Mouse (Mus musculus) forebrain, postnatal 0 days (tissue): ENCODE measurements around the gene Trim24. TPM values are rescaled to one million over a fixed set of nuclear protein-coding genes. Genes with fewer than 3 reads are reported as not detected.
"Not testable (repeated sequence)": the region's sequence is repeated elsewhere in the genome, so short reads cannot be mapped to it uniquely, and the experiment has no call there.

Experiments used
- ATAC-seq: fragments of 200-750 bp; cut with Nextera tagmentation; 2 replicates; pipeline ENCODE4 v1.8.0; 2017; ENCODE audit warnings: mild to moderate bottlenecking, moderate library complexity
- DNase-seq: peaks from one replicate; pipeline ENCODE4 v3.0.0-alpha.2; 2015
- H3K27ac ChIP-seq: fragments of 300-500 bp; sonication (generic); 2 replicates; pipeline ENCODE4 v1.5.1; 2014; ENCODE audit warnings: low read depth, mild to moderate bottlenecking, antibody characterized with exemption, low read length, moderate library complexity, mixed read lengths
- H3K27me3 ChIP-seq: fragments of 300-500 bp; sonication (generic); 2 replicates; pipeline ENCODE4 v1.6.1; 2014; ENCODE audit warnings: mild to moderate bottlenecking, low read length, mixed read lengths; ENCODE audit not compliant: insufficient read depth
- H3K36me3 ChIP-seq: fragments of 300-500 bp; sonication (generic); 2 replicates; pipeline ENCODE4 v1.6.1; 2014; ENCODE audit warnings: mild to moderate bottlenecking, moderate library complexity; ENCODE audit not compliant: insufficient read depth
- H3K4me1 ChIP-seq: fragments of 300-500 bp; sonication (generic); 2 replicates; pipeline ENCODE4 v1.6.1; 2014; ENCODE audit warnings: antibody characterized with exemption; ENCODE audit not compliant: insufficient read depth
- H3K4me2 ChIP-seq: fragments of 300-500 bp; sonication (generic); 2 replicates; pipeline ENCODE4 v1.6.1; 2014; ENCODE audit warnings: low read depth, mild to moderate bottlenecking, moderate library complexity
- H3K4me3 ChIP-seq: fragments of 300-500 bp; sonication (generic); 2 replicates; pipeline ENCODE4 v1.5.1; 2014; ENCODE audit warnings: low read depth, low read length, mixed read lengths
- H3K9ac ChIP-seq: fragments of 300-500 bp; sonication (generic); 2 replicates; pipeline ENCODE4 v1.6.1; 2014; ENCODE audit warnings: mild to moderate bottlenecking
- H3K9me3 ChIP-seq: fragments of 300-500 bp; sonication (generic); 2 replicates; pipeline ENCODE4 v1.6.1; 2016; ENCODE audit warnings: low read length
- CTCF ChIP-seq: sonication (generic); IDR thresholded peaks from 2 replicates; pipeline ENCODE4 v1.5.1; 2016; ENCODE audit warnings: antibody characterized with exemption, control low read depth, low read depth
- WGBS: fragments of 180-500 bp; shearing (Covaris S2); extraction: QIAGEN DNeasy Blood & Tissue Kit; methylation state at CpG from one replicate; pipeline ENCODE4 v1.1.7; 2014; 5-methylcytosine and 5-hydroxymethylcytosine counted together
- polyA plus RNA-seq: library from polyadenylated mRNA; unstranded; fragments of >200 nt; fragmentation: Nextera tagmentation; extraction: Ambion mirVana; gene quantifications from 2 replicates; pipeline ENCODE4 v1.2.1, GENCODE M21; 2015
- total RNA-seq: library from RNA; depleted of rRNA; stranded (reverse); fragments of >200 nt; gene quantifications from 2 replicates; pipeline ENCODE4 v1.2.3, GENCODE M21; 2014

Gene Trim24
- total and polyA plus RNA-seq, 2 experiments from 2014 or later: 13.0 to 70.5 TPM

GRCm38 (mm10) chr6:37853289-37853688, 17.3 kb upstream of the Trim24 start:
- H3K27ac ChIP-seq: no peak overlapping the region
- no peaks in the 10 kb centered on the region for H3K4me1 ChIP-seq
- no peaks in the 10 kb centered on the region for H3K27me3 ChIP-seq
- ATAC-seq (no peak), DNase-seq (no peak)
- TF ChIP-seq CTCF: no peak
- no peak overlapping the region for H3K4me2 ChIP-seq
- H3K9me3 ChIP-seq: no peaks in the 10 kb centered on the region
- no peak overlapping the region for H3K9ac ChIP-seq
- H3K36me3 ChIP-seq: no peaks in the 10 kb centered on the region
- WGBS: 92% methylated on average over 2 of the region's 2 CpGs
- H3K4me3 ChIP-seq: no peak overlapping the region

DNA sequence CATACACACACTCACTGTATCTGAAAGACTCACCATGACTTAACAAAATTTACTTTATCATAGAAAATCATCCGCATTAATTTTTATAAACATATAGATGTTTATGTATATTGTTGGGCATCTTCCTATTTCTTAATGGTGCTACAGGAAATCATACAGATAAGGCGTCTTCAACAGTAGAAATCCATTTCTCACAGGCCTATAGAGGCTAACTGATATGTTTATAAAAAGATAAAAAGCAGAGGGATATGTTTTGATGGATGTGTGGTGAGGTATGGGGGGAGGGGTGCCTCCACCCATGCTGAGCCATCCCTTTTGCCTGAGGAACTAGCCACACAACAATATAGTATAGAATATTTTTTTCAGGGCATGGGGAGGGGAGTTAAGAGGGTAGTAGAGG, 15.2 kb upstream of the Trim24 start:
- Histone ChIP-seq H3K27ac (no peak overlapping the region), H3K4me1 (no peaks in the 10 kb centered on the region), H3K4me3 (no peak overlapping the region), H3K9ac (no peak overlapping the region), H3K36me3 (no peaks in the 10 kb centered on the region), H3K27me3 (no peaks in the 10 kb centered on the region), H3K4me2 (no peak overlapping the region), H3K9me3 (no peaks in the 10 kb centered on the region)
- DNase-seq: no peak
- 96% methylated on average over 2 of the region's 2 CpGs for WGBS
- no peak for TF ChIP-seq CTCF
- no peak for ATAC-seq

GRCm38 (mm10) chr6:37856300-37856699, 14.3 kb upstream of the Trim24 start:
- not testable (repeated sequence) for H3K36me3 ChIP-seq, H3K4me2 ChIP-seq, H3K4me3 ChIP-seq, ATAC-seq, H3K27ac ChIP-seq, H3K27me3 ChIP-seq, H3K9me3 ChIP-seq, H3K4me1 ChIP-seq, H3K9ac ChIP-seq, DNase-seq
- 90% methylated on average over 9 of the region's 9 CpGs for WGBS

- Histone ChIP-seq H3K36me3 (no peaks in the 10 kb centered on the region), H3K9me3 (no peaks in the 10 kb centered on the region), H3K27me3 (no peaks in the 10 kb centered on the region), H3K4me2 (no peak overlapping the region), H3K4me1 (no peaks in the 10 kb centered on the region), H3K27ac (no peak overlapping the region), H3K4me3 (no peak overlapping the region), H3K9ac (no peak overlapping the region)
- TF ChIP-seq CTCF: no peak
- DNase-seq (no peak), ATAC-seq (no peak)
- 69% methylated on average over 4 of the region's 4 CpGs for WGBS
Measured at GRCm38 (mm10) chr6:37857196-37857874, 13.3 kb upstream of the Trim24 start.

DNA sequence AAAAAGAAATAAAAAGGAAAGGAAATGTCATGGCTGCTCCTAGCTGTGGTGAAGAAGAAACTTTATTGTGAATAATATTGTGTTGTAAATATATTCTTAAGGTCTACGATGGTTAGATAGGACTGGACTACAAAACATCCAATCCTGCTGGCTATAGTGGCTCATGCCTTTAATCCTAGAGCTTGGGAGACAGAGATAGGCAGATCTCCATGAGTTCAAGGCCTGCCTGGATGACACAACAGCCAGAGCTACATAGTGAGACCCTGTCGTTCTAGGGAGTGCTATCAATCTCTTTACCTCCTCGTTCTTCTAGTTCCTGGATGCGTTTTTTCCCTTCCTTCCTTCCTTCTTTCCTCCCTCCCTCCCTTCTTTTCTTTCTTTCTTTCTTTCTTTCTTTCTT, 12.5 kb upstream of the Trim24 start:
- WGBS: 87% methylated on average over 4 of the region's 4 CpGs
- Histone ChIP-seq H3K27me3 (no peaks in the 10 kb centered on the region), H3K36me3 (no peaks in the 10 kb centered on the region), H3K4me3 (no peak overlapping the region), H3K9me3 (no peaks in the 10 kb centered on the region), H3K4me2 (no peak overlapping the region), H3K27ac (no peak overlapping the region), H3K9ac (no peak overlapping the region), H3K4me1 (no peaks in the 10 kb centered on the region)
- TF ChIP-seq CTCF: no peak
- no peak for DNase-seq
- ATAC-seq: no peak

DNA sequence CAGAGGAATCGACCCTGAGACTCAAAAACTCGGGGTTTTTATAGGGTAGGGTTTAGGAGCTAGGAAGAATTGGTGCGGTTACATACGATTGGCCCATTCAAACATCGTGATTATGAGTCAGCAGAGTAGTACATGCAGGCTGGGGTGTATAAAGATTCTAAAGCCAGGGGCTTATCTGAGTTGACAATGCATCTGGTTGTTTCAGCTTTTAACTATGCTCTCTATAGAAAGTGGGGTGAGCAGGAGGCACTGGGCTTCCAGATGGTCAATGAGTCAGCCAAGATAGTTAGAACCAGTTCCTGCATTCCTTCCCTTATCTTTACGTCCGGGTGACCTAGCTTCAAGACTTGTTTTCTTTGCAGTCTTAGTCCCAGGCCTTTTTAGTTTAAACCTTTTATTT, 7.7 kb upstream of the Trim24 start:
- Histone ChIP-seq H3K27ac (no peak overlapping the region), H3K4me1 (no peaks in the 10 kb centered on the region), H3K4me2 (no peak overlapping the region), H3K9ac (no peak overlapping the region), H3K9me3 (no peaks in the 10 kb centered on the region), H3K4me3 (no peak overlapping the region), H3K27me3 (no peaks in the 10 kb centered on the region), H3K36me3 (no peaks in the 10 kb centered on the region)
- DNase-seq: no peak
- TF ChIP-seq CTCF: no peak
- 89% methylated on average over 7 of the region's 7 CpGs for WGBS
- ATAC-seq: no peak

- no peak overlapping the region for H3K9ac ChIP-seq
- no peak overlapping the region for H3K27ac ChIP-seq
- no peak for ATAC-seq
- 85% methylated on average over 2 of the region's 2 CpGs for WGBS
- H3K9me3 ChIP-seq: no peaks in the 10 kb centered on the region
- H3K4me1 ChIP-seq: no peaks in the 10 kb centered on the region
- no peak for DNase-seq
- no peak overlapping the region for H3K4me3 ChIP-seq
- no peaks in the 10 kb centered on the region for H3K36me3 ChIP-seq
- no peak for TF ChIP-seq CTCF
- H3K4me2 ChIP-seq: no peak overlapping the region
- no peaks in the 10 kb centered on the region for H3K27me3 ChIP-seq
Measured at GRCm38 (mm10) chr6:37863961-37864730, 6.5 kb upstream of the Trim24 start.
